Comparison of ENCODE assay signal across 8 mouse cellular contexts in the genomic region with DNA sequence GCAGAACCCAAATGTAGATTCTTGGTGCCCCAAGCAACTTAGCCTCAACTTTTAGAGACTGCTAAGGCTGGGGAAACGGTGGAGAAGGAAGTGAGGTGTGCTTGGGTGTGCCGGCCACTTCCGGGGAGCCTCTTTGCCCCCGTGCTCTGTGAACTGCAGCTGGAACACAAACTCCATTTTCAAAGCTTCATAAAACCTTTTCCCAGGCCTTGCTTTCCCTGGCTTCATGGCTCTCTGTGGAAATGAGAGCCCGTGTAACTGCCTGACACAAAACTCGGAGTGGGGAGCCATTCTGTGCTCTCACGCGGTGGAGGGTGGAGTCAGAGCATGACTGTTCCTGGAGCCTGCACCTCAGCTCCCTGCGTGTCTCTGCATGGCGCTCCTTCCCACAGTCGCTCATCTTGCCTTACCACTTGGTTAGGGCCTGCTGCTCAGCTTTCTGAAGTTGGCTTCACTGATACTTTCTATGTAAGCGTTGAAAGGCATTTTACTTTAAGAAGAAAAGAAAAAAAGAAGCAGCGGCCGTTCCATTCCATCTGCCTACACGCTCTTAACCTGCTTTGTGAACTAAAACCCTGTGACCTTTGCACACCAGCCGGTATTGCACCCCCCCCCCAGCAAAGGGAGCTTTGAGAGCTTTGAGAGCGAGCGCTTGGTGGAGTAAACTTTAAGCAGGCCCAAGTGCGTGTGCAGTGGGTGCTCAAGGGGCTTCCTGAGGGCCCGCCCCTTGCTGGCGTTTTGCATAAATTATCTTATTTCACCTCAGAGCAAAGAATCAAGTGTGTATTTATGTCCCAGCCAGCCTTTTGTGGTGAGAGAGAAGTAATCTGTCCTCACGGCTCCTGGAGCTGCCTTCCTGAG. TPM values are rescaled to one million over a fixed set of nuclear protein-coding genes. Genes with fewer than 3 reads are reported as not detected.
DNase-seq lines count a peak whose midpoint lies in the region; ATAC-seq and TF ChIP-seq lines count a peak whose summit lies in the region.

No protein-coding gene starts in this region.

- peak; percentile 35 to 46 for DNase-seq in cerebellum, postnatal 25 days
- DNase-seq in cerebellum, adult 9-10 months: no peak
- peak; percentile 82 for DNase-seq in CD4-positive helper T cell, adult 2 months (ENCODE audit: low read depth, low spot score)
- DNase-seq in testis, postnatal 14 days (ENCODE audit: low spot score): no peak

- H3K27me3 ChIP-seq in forebrain, embryonic 13.5 days: no peaks in the 10 kb centered on the region
- no peaks in the 10 kb centered on the region for H3K27me3 ChIP-seq in limb, embryonic 13.5 days
- no peaks in the 10 kb centered on the region for H3K27me3 ChIP-seq in small intestine, adult 2 months (ENCODE audit: control insufficient read depth, insufficient read depth, low read length)

- no peaks in the 10 kb centered on the region for H3K9me3 ChIP-seq in forebrain, embryonic 13.5 days (replicated peaks)
- H3K9me3 ChIP-seq in limb, embryonic 13.5 days: no peaks in the 10 kb centered on the region

- no peak for TF ChIP-seq CTCF in small intestine, adult 2 months (IDR thresholded peaks at IDR 0.05; ENCODE audit: extremely low read depth, insufficient read length, insufficient replicate concordance, low read depth, low read length)

- H3K36me3 ChIP-seq in forebrain, embryonic 13.5 days (ENCODE audit: poor library complexity, severe bottlenecking): peaks cover 25% of the 10 kb centered on the region
- peaks cover 20% of the 10 kb centered on the region for H3K36me3 ChIP-seq in limb, embryonic 13.5 days
- H3K36me3 ChIP-seq in small intestine, adult 2 months (ENCODE audit: control insufficient read depth, insufficient read depth, low read length): peaks cover 13% of the 10 kb centered on the region

- WGBS in forebrain, embryonic 13.5 days: 48% methylated on average over 22 of the region's 22 CpGs
- 63% methylated on average over 22 of the region's 22 CpGs for WGBS in limb, embryonic 13.5 days
- WGBS in small intestine, adult 2 months: 17% methylated on average over 22 of the region's 22 CpGs

- peak overlapping the region; percentile 37; the same call in 1 of the 2 replicates for H3K9ac ChIP-seq in forebrain, embryonic 13.5 days
- H3K9ac ChIP-seq in limb, embryonic 13.5 days: peak overlapping the region; percentile 43

- no peak overlapping the region for H3K4me3 ChIP-seq in forebrain, embryonic 13.5 days
- no peak overlapping the region for H3K4me3 ChIP-seq in limb, embryonic 13.5 days
- H3K4me3 ChIP-seq in small intestine, adult 2 months (ENCODE audit: low read depth, low read length): peak overlapping the region; percentile 58

- H3K4me2 ChIP-seq in forebrain, embryonic 13.5 days: 0 out of 2 replicates have a peak overlapping the region, but pooled peaks have one; percentile 14
- H3K4me2 ChIP-seq in limb, embryonic 13.5 days (replicated peaks): peak overlapping the region; percentile 29

- TF ChIP-seq POLR2A in small intestine, adult 2 months (IDR thresholded peaks at IDR 0.05; ENCODE audit: low read depth, low read length): no peak

- no peak for ATAC-seq in forebrain, embryonic 13.5 days
- no peak for ATAC-seq in limb, embryonic 13.5 days (ENCODE audit: low FRiP score, low read depth)
- no peak for ATAC-seq in cerebellum, adult (ENCODE audit: insufficient number of reproducible peaks, low FRiP score, low TSS enrichment)

- peak overlapping the region; percentile 51 for H3K27ac ChIP-seq in forebrain, embryonic 13.5 days
- peak overlapping the region; percentile 44 for H3K27ac ChIP-seq in limb, embryonic 13.5 days
- H3K27ac ChIP-seq in small intestine, adult 2 months (ENCODE audit: insufficient read depth, low read depth, low read length): peak overlapping the region; percentile 96

- peaks cover 43% of the 10 kb centered on the region for H3K4me1 ChIP-seq in forebrain, embryonic 13.5 days
- peaks cover 49% of the 10 kb centered on the region for H3K4me1 ChIP-seq in limb, embryonic 13.5 days
- H3K4me1 ChIP-seq in small intestine, adult 2 months (ENCODE audit: control insufficient read depth, insufficient read depth, insufficient read length, low read length): peaks cover 29% of the 10 kb centered on the region

RNA-seq across cellular contexts. Expression of gene Srebf2, which starts 19.5 kb away (rescaled TPM):
- 200 and 218 TPM in 2 replicates for polyA plus RNA-seq in forebrain, embryonic 13.5 days (2015; fragmentation: Nextera tagmentation; extraction: Ambion mirVana)
- polyA plus RNA-seq in limb, embryonic 13.5 days (2015; fragmentation: Nextera tagmentation; extraction: Ambion mirVana): 168 and 173 TPM in 2 replicates
- 144 and 240 TPM in 2 replicates for polyA plus RNA-seq in small intestine, adult 2 months (2012; rRNA removed)

RNA-seq across cellular contexts. Expression of gene Ccdc134, which starts 38.7 kb away (rescaled TPM):
- polyA plus RNA-seq in forebrain, embryonic 13.5 days (2015; fragmentation: Nextera tagmentation; extraction: Ambion mirVana): 15.2 and 15.9 TPM in 2 replicates
- 27.6 and 30.3 TPM in 2 replicates for polyA plus RNA-seq in limb, embryonic 13.5 days (2015; fragmentation: Nextera tagmentation; extraction: Ambion mirVana)
- polyA plus RNA-seq in small intestine, adult 2 months (2012; rRNA removed): 5.6 and 6.9 TPM in 2 replicates

RNA-seq across cellular contexts. Expression of gene Shisa8, which starts 46.1 kb away (rescaled TPM):
- 0.74 and 0.77 TPM in 2 replicates for polyA plus RNA-seq in forebrain, embryonic 13.5 days (2015; fragmentation: Nextera tagmentation; extraction: Ambion mirVana)
- polyA plus RNA-seq in limb, embryonic 13.5 days (2015; fragmentation: Nextera tagmentation; extraction: Ambion mirVana): 0.15 and 0.34 TPM in 2 replicates
- 0.38 and 2.6 TPM in 2 replicates for polyA plus RNA-seq in small intestine, adult 2 months (2012; rRNA removed)

RNA-seq across cellular contexts. Expression of gene Tnfrsf13c, which starts 57.7 kb away (rescaled TPM):
- polyA plus RNA-seq in forebrain, embryonic 13.5 days (2015; fragmentation: Nextera tagmentation; extraction: Ambion mirVana): 0.15 and 0.22 TPM in 2 replicates
- 0.13 and 0.15 TPM in 2 replicates for polyA plus RNA-seq in limb, embryonic 13.5 days (2015; fragmentation: Nextera tagmentation; extraction: Ambion mirVana)
- polyA plus RNA-seq in small intestine, adult 2 months (2012; rRNA removed): 6.3 and 14.1 TPM in 2 replicates

Comparison
In these comparisons a context has a peak if more than half of its experiments do, and no peak if none do; other contexts are left out.
1. DNase-seq: peak in cerebellum, postnatal 25 days (2 of 2) and CD4-positive helper T cell, adult 2 months (single experiment); none in cerebellum, adult 9-10 months (single experiment) and testis, postnatal 14 days (single experiment).
2. H3K27ac ChIP-seq: peak in every context shown above with its lines; median percentile 96 in small intestine, adult 2 months; 51 in forebrain, embryonic 13.5 days; 44 in limb, embryonic 13.5 days.